Mouse (Mus musculus): ENCODE measurements around the gene Alpk1.

Alpk1 gene

GRCm38 (mm10) chr3:127743614-127744365 is 36.5 kb downstream of the Alpk1 start:
- CTCF ChIA-PET, result no interaction called here

- CTCF ChIA-PET, result no interaction called here
These were observed 38.9 kb downstream of the Alpk1 start for GRCm38 (mm10) chr3:127741473-127741872.

GRCm38 (mm10) chr3:127737876-127738275 is 42.5 kb downstream of the Alpk1 start:
- CTCF ChIA-PET, result interaction anchor here (0.7 kb wide), 1 partner anchor 9 kb away, joined by 4 read pairs; no protein-coding TSS in a partner anchor

GRCm38 (mm10) chr3:127735395-127735794 is 44.9 kb downstream of the Alpk1 start:
- CTCF ChIA-PET, result no interaction called here

GRCm38 (mm10) chr3:127729513-127730137 is 50.7 kb downstream of the Alpk1 start:
- CTCF ChIA-PET, result no interaction called here

GRCm38 (mm10) chr3:127728851-127729512 is 51.3 kb downstream of the Alpk1 start:
- CTCF ChIA-PET, result no interaction called here

GRCm38 (mm10) chr3:127728046-127728445 is 52.3 kb downstream of the Alpk1 start:
- CTCF ChIA-PET, result no interaction called here

- CTCF ChIA-PET, result no interaction called here
These were observed 59.4 kb downstream of the Alpk1 start for GRCm38 (mm10) chr3:127720948-127721347.

GRCm38 (mm10) chr3:127720050-127720449 is 60.3 kb downstream of the Alpk1 start:
- CTCF ChIA-PET, result no interaction called here

GRCm38 (mm10) chr3:127719601-127720000 is 60.7 kb downstream of the Alpk1 start:
- CTCF ChIA-PET, result no interaction called here

- CTCF ChIA-PET, result interaction anchor here (0.7 kb wide), 1 partner anchor 749 kb away, joined by 4 read pairs; no protein-coding TSS in a partner anchor
These were observed 63.6 kb downstream of the Alpk1 start for GRCm38 (mm10) chr3:127716759-127717158.

- CTCF ChIA-PET, result no interaction called here
These were observed 67.2 kb downstream of the Alpk1 start for GRCm38 (mm10) chr3:127713112-127713511.

GRCm38 (mm10) chr3:127711536-127711935 is 68.8 kb downstream of the Alpk1 start:
- CTCF ChIA-PET, result no interaction called here

GRCm38 (mm10) chr3:127707089-127707485 is 73.2 kb downstream of the Alpk1 start:
- CTCF ChIA-PET, result no interaction called here

- CTCF ChIA-PET, result no interaction called here
These were observed 73.8 kb downstream of the Alpk1 start for GRCm38 (mm10) chr3:127706445-127707088.

- CTCF ChIA-PET, result no interaction called here
These were observed 74.5 kb downstream of the Alpk1 start for GRCm38 (mm10) chr3:127705515-127706444.

GRCm38 (mm10) chr3:127705139-127705514 is 75.2 kb downstream of the Alpk1 start:
- CTCF ChIA-PET, result no interaction called here

- CTCF ChIA-PET, result no interaction called here
These were observed 79.0 kb downstream of the Alpk1 start for GRCm38 (mm10) chr3:127701196-127701825.

GRCm38 (mm10) chr3:127698636-127699035 is 81.7 kb downstream of the Alpk1 start:
- CTCF ChIA-PET, result no interaction called here

- CTCF ChIA-PET, result no interaction called here
These were observed 83.8 kb downstream of the Alpk1 start for GRCm38 (mm10) chr3:127696541-127696940.

All from spleen, embryonic (tissue).